Mouse (Mus musculus) limb, embryonic 14.5 days (tissue): Measurements from ENCODE around the gene Itih4. TPM values are rescaled to one million over a fixed set of nuclear protein-coding genes. Genes with fewer than 3 reads are reported as not detected.

Source experiments
- ATAC-seq: fragments of 200-750 bp; cut with Nextera tagmentation; 2 replicates; pipeline ENCODE4 v1.8.0; 2017; ENCODE audit warnings: low read depth, moderate number of reproducible peaks, moderate TSS enrichment; ENCODE audit not compliant: low FRiP score
- DNase-seq: peaks from one replicate; pipeline ENCODE4 v3.0.0-alpha.2; 2015; ENCODE audit warnings: low spot score
- H3K27ac ChIP-seq: fragments of 300-500 bp; sonication (generic); replicated peaks from 2 replicates; pipeline ENCODE4 v1.5.1; 2014; ENCODE audit warnings: low read depth, mild to moderate bottlenecking, low read length, moderate library complexity, mixed read lengths
- H3K27me3 ChIP-seq: fragments of 300-500 bp; sonication (generic); 2 replicates; pipeline ENCODE4 v1.6.1; 2014; ENCODE audit warnings: low read length, mixed read lengths; ENCODE audit not compliant: control insufficient read depth, insufficient read depth
- H3K36me3 ChIP-seq: fragments of 300-500 bp; sonication (generic); 2 replicates; pipeline ENCODE4 v1.6.1; 2014; ENCODE audit warnings: mild to moderate bottlenecking, low read length, moderate library complexity, mixed read lengths; ENCODE audit not compliant: control insufficient read depth, insufficient read depth
- H3K4me1 ChIP-seq: fragments of 300-500 bp; sonication (generic); 2 replicates; pipeline ENCODE4 v1.6.1; 2014; ENCODE audit warnings: antibody characterized with exemption, low read length, mixed read lengths; ENCODE audit not compliant: control insufficient read depth, insufficient read depth
- H3K4me2 ChIP-seq: fragments of 300-500 bp; sonication (generic); replicated peaks from 2 replicates; pipeline ENCODE4 v1.6.1; 2014; ENCODE audit warnings: low read depth, mild to moderate bottlenecking, low read length, moderate library complexity; ENCODE audit not compliant: severe bottlenecking
- H3K4me3 ChIP-seq: fragments of 300-500 bp; sonication (generic); replicated peaks from 2 replicates; pipeline ENCODE4 v1.5.1; 2014; ENCODE audit warnings: low read length
- H3K9ac ChIP-seq: fragments of 300-500 bp; sonication (generic); 2 replicates; pipeline ENCODE4 v1.6.1; 2014; ENCODE audit warnings: mild to moderate bottlenecking, low read depth, low read length, moderate library complexity; ENCODE audit not compliant: severe bottlenecking
- H3K9me3 ChIP-seq: fragments of 300-500 bp; sonication (generic); 2 replicates; pipeline ENCODE4 v1.6.1; 2016; ENCODE audit warnings: low read length; ENCODE audit not compliant: control insufficient read depth
- POLR2A ChIP-seq: fragments of 200-500 bp; IDR thresholded peaks from 2 replicates; pipeline ENCODE4 v1.8.0; 2012; ENCODE audit warnings: inconsistent platforms, mild to moderate bottlenecking, moderate library complexity, borderline replicate concordance; ENCODE audit not compliant: insufficient read depth, insufficient read length; ENCODE audit errors: extremely low read depth
- WGBS: fragments of 180-500 bp; shearing (Covaris S2); extraction: QIAGEN DNeasy Blood & Tissue Kit; methylation state at CpG from one replicate; pipeline ENCODE4 v1.1.7; 2014; 5-methylcytosine and 5-hydroxymethylcytosine counted together
- polyA plus RNA-seq, 2 experiments: library from polyadenylated mRNA; depleted of rRNA in 1 of 2; stranded (reverse) in 1 of 2; unstranded in 1 of 2; fragments of >200 nt; fragmentation: Nextera tagmentation in 1 of 2; extraction: Ambion mirVana in 1 of 2; gene quantifications; 2 replicates each; pipeline versions ENCODE4 v1.2.1 to v1.2.3; 2012 to 2014

Gene Itih4
- polyA plus RNA-seq (2012; rRNA removed) (0.08 TPM in 2 replicates), polyA plus RNA-seq (2014; fragmentation: Nextera tagmentation; extraction: Ambion mirVana) (not detected in 2 replicates)

DNA sequence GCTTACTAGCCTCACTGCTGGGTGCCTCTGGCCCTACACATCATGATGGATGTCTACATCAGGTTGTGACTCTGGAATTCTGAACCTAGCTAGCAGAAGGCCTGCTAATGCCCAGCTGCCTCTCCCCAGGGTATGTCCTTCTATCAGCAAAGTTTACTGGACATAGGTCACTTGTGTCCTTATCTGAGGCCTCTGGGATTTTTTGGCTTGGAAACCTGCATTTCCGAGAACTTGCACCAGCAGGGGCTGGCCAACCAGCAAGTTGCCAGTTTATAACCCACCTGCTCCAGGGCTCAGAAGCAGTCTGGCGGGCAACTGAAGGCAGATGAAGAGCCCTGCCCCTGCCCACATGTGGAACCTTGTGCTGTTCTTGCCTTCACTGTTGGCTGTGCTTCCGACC lies at the start of gene Itih4:
TSS of gene Itih4 (plus strand) at position 273 of the 400 bp plus-strand sequence.
- Histone ChIP-seq H3K27ac (no peak within 1 kb of the TSS), H3K27me3 (no peaks in the 10 kb centered on the region), H3K9me3 (no peaks in the 10 kb centered on the region), H3K36me3 (no peaks in the 10 kb centered on the region), H3K4me3 (no peak within 1 kb of the TSS), H3K4me2 (no peak within 1 kb of the TSS), H3K9ac (no peak within 1 kb of the TSS), H3K4me1 (0 out of 2 replicates have a peak, but pooled peaks cover 3% of the 10 kb centered on the region)
- TF ChIP-seq POLR2A = no peak
- ATAC-seq (no peak), DNase-seq (no peak)
- 85% methylated on average over 3 of the region's 3 CpGs for WGBS

DNA sequence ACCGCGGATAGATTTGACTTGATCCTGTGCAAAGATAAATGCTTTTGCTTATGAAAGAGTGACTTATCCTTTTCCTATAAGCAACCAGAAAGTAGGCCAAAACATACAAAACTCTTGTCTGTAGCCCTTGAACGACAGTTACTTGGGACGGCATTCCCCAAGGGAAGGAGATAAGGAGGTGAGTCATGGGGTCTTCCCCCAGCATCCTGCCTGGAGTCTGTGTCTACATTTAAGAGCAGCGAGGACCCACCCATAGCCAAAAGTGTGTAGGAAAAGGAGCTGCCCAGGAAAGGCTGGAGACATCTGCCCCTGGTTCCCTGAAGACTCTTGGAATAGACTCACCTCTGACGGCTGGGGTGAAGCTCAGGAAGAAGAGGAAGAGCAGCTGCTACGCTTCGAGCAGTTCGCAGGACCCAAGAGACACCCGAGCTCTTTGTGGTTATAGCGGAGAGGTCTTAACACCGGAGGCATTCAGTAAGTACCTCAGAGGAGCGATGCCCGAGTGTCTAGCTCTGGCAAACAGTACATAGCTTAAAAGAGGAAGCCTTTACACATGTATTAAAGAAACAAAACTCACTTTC lies 48.8 kb upstream of the Itih4 start:
- H3K27me3 ChIP-seq = no peaks in the 10 kb centered on the region
- no peak for TF ChIP-seq POLR2A
- H3K36me3 ChIP-seq = peaks cover 12% of the 10 kb centered on the region
- no peak overlapping the region for H3K4me2 ChIP-seq
- DNase-seq (no peak), ATAC-seq (no peak)
- H3K4me3 ChIP-seq = no peak overlapping the region
- no peak overlapping the region for H3K9ac ChIP-seq
- H3K4me1 ChIP-seq = no peaks in the 10 kb centered on the region
- H3K27ac ChIP-seq = no peak overlapping the region
- no peaks in the 10 kb centered on the region for H3K9me3 ChIP-seq
- 83% methylated on average over 14 of the region's 14 CpGs for WGBS

DNA sequence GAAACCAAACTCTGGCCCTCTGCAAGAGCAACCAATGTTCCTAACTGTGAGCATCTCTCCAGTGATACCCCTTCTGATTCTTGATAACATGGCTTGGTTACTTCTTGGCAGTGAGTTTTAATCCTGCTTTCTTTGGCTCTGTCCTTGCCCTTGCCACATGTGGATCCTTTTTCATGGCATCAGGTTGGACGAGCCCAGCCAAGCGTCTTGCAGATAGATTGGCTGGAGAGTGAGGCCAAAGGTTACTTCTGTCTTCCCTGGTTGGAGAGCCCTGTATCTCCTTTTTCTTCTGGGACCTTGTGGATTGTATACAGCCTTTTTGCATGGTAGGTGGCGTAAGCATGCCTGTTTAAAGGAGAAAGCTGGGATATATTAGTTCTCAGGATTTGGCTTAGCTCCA lies 42.6 kb upstream of the Itih4 start:
- DNase-seq = no peak
- no peak overlapping the region for H3K27ac ChIP-seq
- no peak overlapping the region for H3K4me2 ChIP-seq
- no peak for TF ChIP-seq POLR2A
- no peaks in the 10 kb centered on the region for H3K27me3 ChIP-seq
- no peaks in the 10 kb centered on the region for H3K4me1 ChIP-seq
- no peak overlapping the region for H3K4me3 ChIP-seq
- peaks cover 1% of the 10 kb centered on the region; the same call in 1 of the 2 replicates for H3K36me3 ChIP-seq
- no peaks in the 10 kb centered on the region for H3K9me3 ChIP-seq
- no peak overlapping the region for H3K9ac ChIP-seq
- 88% methylated on average over 3 of the region's 3 CpGs for WGBS
- ATAC-seq = no peak

DNA sequence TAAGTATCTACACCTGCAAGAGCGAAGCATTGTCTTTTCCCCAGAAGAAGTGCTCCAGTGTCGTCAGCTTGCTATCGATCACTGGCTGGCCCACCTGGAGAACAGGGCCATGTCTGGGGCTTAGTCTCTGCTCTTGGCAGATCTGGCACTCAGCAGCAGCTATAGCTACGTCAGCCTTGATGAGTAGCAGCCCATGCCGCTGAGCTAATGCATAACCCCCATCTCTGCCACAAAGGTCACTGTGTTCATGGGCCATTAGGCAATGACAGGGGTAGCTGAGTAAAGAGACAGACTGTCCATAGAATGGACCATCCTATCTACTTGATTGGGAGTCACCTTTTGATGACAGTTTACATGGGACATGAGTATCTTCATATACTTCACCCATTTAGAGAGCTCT lies 35.8 kb upstream of the Itih4 start:
- ATAC-seq = no peak
- H3K4me1 ChIP-seq = no peaks in the 10 kb centered on the region
- H3K27ac ChIP-seq = no peak overlapping the region
- no peaks in the 10 kb centered on the region for H3K27me3 ChIP-seq
- no peak overlapping the region for H3K4me2 ChIP-seq
- no peak overlapping the region for H3K4me3 ChIP-seq
- no peak for DNase-seq
- no peaks in the 10 kb centered on the region for H3K36me3 ChIP-seq
- no peak overlapping the region for H3K9ac ChIP-seq
- 95% methylated on average over 5 of the region's 5 CpGs for WGBS
- TF ChIP-seq POLR2A = no peak
- no peaks in the 10 kb centered on the region for H3K9me3 ChIP-seq

DNA sequence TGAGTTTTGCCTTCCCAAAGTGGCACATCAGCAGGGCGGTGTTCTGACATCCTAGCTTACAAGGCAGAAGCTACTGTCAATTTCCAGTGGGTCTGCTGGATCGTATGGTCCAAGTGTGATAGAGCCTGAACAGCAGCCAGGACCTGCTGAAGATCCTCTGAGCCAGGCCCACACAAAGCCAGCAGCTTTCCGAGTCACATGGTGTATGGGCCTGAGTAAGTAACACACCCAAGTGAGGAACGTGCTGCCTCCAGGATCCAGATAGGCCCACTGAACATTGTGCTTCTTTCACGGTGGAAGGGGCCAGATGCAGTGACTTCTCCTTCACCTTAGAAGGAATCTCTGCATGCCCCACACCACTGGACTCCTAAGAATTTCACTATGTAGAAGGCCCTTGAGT lies 34.0 kb upstream of the Itih4 start:
- DNase-seq = no peak
- no peak for ATAC-seq
- H3K9ac ChIP-seq = no peak overlapping the region
- no peaks in the 10 kb centered on the region for H3K9me3 ChIP-seq
- H3K4me2 ChIP-seq = no peak overlapping the region
- H3K27me3 ChIP-seq = no peaks in the 10 kb centered on the region
- no peak overlapping the region for H3K4me3 ChIP-seq
- H3K27ac ChIP-seq = no peak overlapping the region
- WGBS = 96% methylated on average over 5 of the region's 5 CpGs
- H3K36me3 ChIP-seq = no peaks in the 10 kb centered on the region
- no peak for TF ChIP-seq POLR2A
- no peaks in the 10 kb centered on the region for H3K4me1 ChIP-seq
